Comparison of ENCODE assay signal across 8 mouse cellular contexts in the genomic region with DNA sequence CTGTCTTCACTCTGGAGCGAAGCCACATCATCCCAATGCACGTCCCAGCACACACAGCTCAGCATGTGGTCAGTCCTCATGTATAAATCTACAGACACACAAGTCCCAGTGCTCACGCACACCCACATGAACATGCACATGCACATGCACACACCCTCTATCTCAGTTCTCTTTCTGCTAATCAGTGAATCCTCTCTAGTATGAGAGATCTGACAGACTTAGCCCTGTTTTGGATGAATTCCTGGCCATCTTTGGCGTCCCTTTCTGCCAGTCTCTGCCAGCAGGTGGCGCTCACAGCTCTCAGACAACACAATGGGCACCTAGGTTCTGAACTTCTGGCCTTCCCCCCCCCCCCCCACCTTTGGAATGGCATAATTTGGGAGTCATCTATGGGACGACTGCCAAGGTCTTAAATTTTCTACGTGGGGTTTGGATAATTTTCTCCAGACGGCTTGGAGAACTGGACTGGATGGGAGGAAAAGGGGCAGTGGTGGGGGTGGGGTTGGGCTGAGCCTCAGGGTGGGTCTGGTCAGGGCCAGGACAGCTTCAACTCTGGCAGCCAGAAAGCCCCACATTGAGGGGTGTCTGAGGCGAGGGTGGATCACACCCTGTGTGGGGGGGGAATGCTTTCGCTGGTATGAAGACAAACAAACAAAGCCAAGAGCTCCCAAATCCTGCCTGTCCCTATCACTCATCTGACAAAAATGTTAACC.
DNase-seq lines count a peak whose midpoint lies in the region; ATAC-seq and TF ChIP-seq lines count a peak whose summit lies in the region.

No protein-coding gene starts in this region.

- H3K27ac ChIP-seq in forebrain, embryonic 16.5 days (ENCODE audit: low read length), result no peak overlapping the region
- no peak overlapping the region for H3K27ac ChIP-seq in hindbrain, embryonic 11.5 days (ENCODE audit: low read depth, low read length)

- H3K36me3 ChIP-seq in G1E (replicated peaks), result no peaks in the 10 kb centered on the region
- H3K36me3 ChIP-seq in forebrain, embryonic 16.5 days (ENCODE audit: control insufficient read depth, insufficient read depth), result no peaks in the 10 kb centered on the region
- H3K36me3 ChIP-seq in hindbrain, embryonic 11.5 days (ENCODE audit: control insufficient read depth, insufficient read depth, low read length), result no peaks in the 10 kb centered on the region

- H3K4me3 ChIP-seq in G1E (ENCODE audit: low read depth, low read length), result no peak overlapping the region
- H3K4me3 ChIP-seq in forebrain, embryonic 16.5 days (replicated peaks; ENCODE audit: low read length), result no peak overlapping the region
- H3K4me3 ChIP-seq in hindbrain, embryonic 11.5 days (ENCODE audit: low read depth, low read length), result no peak overlapping the region

- peaks cover 8% of the 10 kb centered on the region for H3K4me1 ChIP-seq in G1E (ENCODE audit: insufficient read depth, low read depth, low read length)
- H3K4me1 ChIP-seq in forebrain, embryonic 16.5 days (replicated peaks; ENCODE audit: control insufficient read depth, insufficient read depth, low read length), result peaks cover 16% of the 10 kb centered on the region
- H3K4me1 ChIP-seq in hindbrain, embryonic 11.5 days (replicated peaks; ENCODE audit: control insufficient read depth, insufficient read depth, low read length), result no peaks in the 10 kb centered on the region

- H3K9ac ChIP-seq in forebrain, embryonic 16.5 days (replicated peaks; ENCODE audit: low read depth, low read length), result no peak overlapping the region
- no peak overlapping the region for H3K9ac ChIP-seq in hindbrain, embryonic 11.5 days (ENCODE audit: low read depth, low read length)

- H3K4me2 ChIP-seq in forebrain, embryonic 16.5 days (ENCODE audit: low read length), result no peak overlapping the region
- no peak overlapping the region for H3K4me2 ChIP-seq in hindbrain, embryonic 11.5 days (replicated peaks; ENCODE audit: low read depth, low read length)

- H3K27me3 ChIP-seq in G1E (ENCODE audit: insufficient read depth, low read length), result peaks cover 65% of the 10 kb centered on the region
- peaks cover 29% of the 10 kb centered on the region for H3K27me3 ChIP-seq in forebrain, embryonic 16.5 days (replicated peaks; ENCODE audit: control insufficient read depth, insufficient read depth, low read length)
- peaks cover 93% of the 10 kb centered on the region for H3K27me3 ChIP-seq in hindbrain, embryonic 11.5 days (ENCODE audit: control insufficient read depth, insufficient read depth, low read length)

- H3K9me3 ChIP-seq in G1E (replicated peaks), result no peaks in the 10 kb centered on the region
- H3K9me3 ChIP-seq in forebrain, embryonic 16.5 days (ENCODE audit: control insufficient read depth, low read length), result no peaks in the 10 kb centered on the region
- H3K9me3 ChIP-seq in hindbrain, embryonic 11.5 days (ENCODE audit: control insufficient read depth, low read length), result no peaks in the 10 kb centered on the region

- WGBS in forebrain, embryonic 16.5 days, result 16% methylated on average over 10 of the region's 10 CpGs
- WGBS in hindbrain, embryonic 11.5 days, result 22% methylated on average over 10 of the region's 10 CpGs

- TF ChIP-seq CTCF in G1E (IDR thresholded peaks at IDR 0.05; ENCODE audit: low read depth, low read length), result peak; percentile 46

- DNase-seq in G1E (ENCODE audit: low spot score), result peak; percentile 70
- peak; percentile 88 for DNase-seq in hindbrain, embryonic 11.5 days (ENCODE audit: low spot score)
- DNase-seq in layer of hippocampus, postnatal 25 days (ENCODE audit: extremely low spot score in 1 of 2, low spot score in 1 of 2), result peak; percentile 73 to 98
- peak; percentile 76 to 86 for DNase-seq in lung, postnatal 4 days
- DNase-seq in right cerebral cortex, postnatal 10 days (ENCODE audit: low spot score in 2 of 2), result peak; percentile 72 to 86
- peak; percentile 36 for DNase-seq in urinary bladder, postnatal 10 days (ENCODE audit: low spot score)

- ATAC-seq in G1E (ENCODE audit: extremely low read depth, insufficient number of reproducible peaks, low FRiP score, poor library complexity, severe bottlenecking), result no peak
- ATAC-seq in cerebellum, adult (ENCODE audit: insufficient number of reproducible peaks, low FRiP score, low TSS enrichment), result peak; percentile 28; the same call in 1 of the 2 replicates
- peak; percentile 57 for ATAC-seq in forebrain, embryonic 16.5 days
- ATAC-seq in hindbrain, embryonic 11.5 days (ENCODE audit: low FRiP score), result peak; percentile 62

Comparison
In these comparisons a context has a peak if more than half of its experiments do, and no peak if none do; other contexts are left out.
1. DNase-seq: peak in every context shown above with its lines; median percentile 88 in hindbrain, embryonic 11.5 days; 86 in layer of hippocampus, postnatal 25 days; 81 in lung, postnatal 4 days; 79 in right cerebral cortex, postnatal 10 days; 70 in G1E; 36 in urinary bladder, postnatal 10 days.